Mouse (Mus musculus) urinary bladder, postnatal 36 days (tissue): Measurements from ENCODE around the gene Chchd6.
A peak's percentile ranks its signal among the peaks of the same experiment; 100 is the strongest.

Experiments used
- DNase-seq, 2 experiments: peaks; one replicate each; pipeline ENCODE4 v3.0.0; 2022; ENCODE audit warnings: low spot score in 2 of 2, mixed read lengths in 1 of 2

The Chchd6 gene

GRCm38 (mm10) chr6:89585696-89586095 lies 9.8 kb downstream of the Chchd6 start:
- DNase-seq = peak in 1 of 2 experiments; percentile 16

- DNase-seq = no peak
These were observed 10.6 kb downstream of the Chchd6 start for GRCm38 (mm10) chr6:89584634-89585409.

GRCm38 (mm10) chr6:89583170-89583569 lies 12.3 kb downstream of the Chchd6 start:
- DNase-seq = no peak

- no peak for DNase-seq
These were observed 20.8 kb downstream of the Chchd6 start for GRCm38 (mm10) chr6:89574641-89575040.

GRCm38 (mm10) chr6:89573768-89574167 lies 21.7 kb downstream of the Chchd6 start:
- no peak for DNase-seq

GRCm38 (mm10) chr6:89572921-89573636 lies 22.4 kb downstream of the Chchd6 start:
- DNase-seq = no peak

- no peak for DNase-seq
These were observed 26.1 kb downstream of the Chchd6 start for GRCm38 (mm10) chr6:89569370-89569769.

- DNase-seq = no peak
These were observed 28.7 kb downstream of the Chchd6 start for GRCm38 (mm10) chr6:89566740-89567139.

- DNase-seq = no peak
These were observed 32.1 kb downstream of the Chchd6 start for GRCm38 (mm10) chr6:89563381-89563780.

- no peak for DNase-seq
These were observed 34.6 kb downstream of the Chchd6 start for GRCm38 (mm10) chr6:89560826-89561225.

- no peak for DNase-seq
These were observed 37.8 kb downstream of the Chchd6 start for GRCm38 (mm10) chr6:89557654-89558053.

- no peak for DNase-seq
These were observed 38.9 kb downstream of the Chchd6 start for GRCm38 (mm10) chr6:89556566-89556965.

GRCm38 (mm10) chr6:89555971-89556370 lies 39.5 kb downstream of the Chchd6 start:
- DNase-seq = no peak

GRCm38 (mm10) chr6:89554029-89554428 lies 41.4 kb downstream of the Chchd6 start:
- no peak for DNase-seq

- peak; percentile 68 to 74 for DNase-seq
These were observed 42.3 kb downstream of the Chchd6 start for GRCm38 (mm10) chr6:89553012-89553704.

GRCm38 (mm10) chr6:89552321-89553011 lies 43.0 kb downstream of the Chchd6 start:
- no peak for DNase-seq

- no peak for DNase-seq
These were observed 46.3 kb downstream of the Chchd6 start for GRCm38 (mm10) chr6:89549157-89549556.

GRCm38 (mm10) chr6:89547951-89548350 lies 47.5 kb downstream of the Chchd6 start:
- no peak for DNase-seq

GRCm38 (mm10) chr6:89538102-89538751 lies 57.2 kb downstream of the Chchd6 start:
- no peak for DNase-seq

- no peak for DNase-seq
These were observed 59.7 kb downstream of the Chchd6 start for GRCm38 (mm10) chr6:89535626-89536225.

- DNase-seq = no peak
These were observed 70.7 kb downstream of the Chchd6 start for GRCm38 (mm10) chr6:89524766-89525165.
